Mouse (Mus musculus) R1 (cell line): ENCODE results near the gene Vmn2r49.
"Not testable (repeated sequence)": the region's sequence is repeated elsewhere in the genome, so short reads cannot be mapped to it uniquely, and the experiment has no call there.

Source experiments
- DNase-seq: peaks from one replicate; pipeline ENCODE4 v3.0.0-alpha.2; 2018; ENCODE audit warnings: low read depth, low spot score

Vmn2r49 gene

DNA sequence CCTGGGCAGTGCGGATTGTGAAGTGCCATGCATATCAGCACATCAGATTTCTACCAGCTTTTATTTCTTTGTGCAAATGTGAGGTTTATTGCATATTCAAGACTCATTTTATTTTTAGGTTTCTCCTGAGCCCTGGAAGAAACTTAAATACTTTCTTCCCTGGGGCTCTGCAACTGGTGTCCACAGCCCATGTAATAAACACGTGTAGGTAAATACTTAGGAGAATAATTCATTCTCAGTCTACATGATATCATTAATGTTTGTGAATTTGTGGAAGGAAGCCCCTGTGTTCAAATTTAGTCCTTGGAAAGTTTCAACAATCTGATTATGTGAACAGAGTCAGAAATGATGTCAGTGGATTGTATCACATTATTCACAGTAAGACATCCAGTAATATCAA lies at the start of gene Vmn2r49:
Gene Vmn2r49 (minus strand): TSS at position 101 of the 400 bp plus-strand sequence.
- not testable (repeated sequence) for DNase-seq

DNA sequence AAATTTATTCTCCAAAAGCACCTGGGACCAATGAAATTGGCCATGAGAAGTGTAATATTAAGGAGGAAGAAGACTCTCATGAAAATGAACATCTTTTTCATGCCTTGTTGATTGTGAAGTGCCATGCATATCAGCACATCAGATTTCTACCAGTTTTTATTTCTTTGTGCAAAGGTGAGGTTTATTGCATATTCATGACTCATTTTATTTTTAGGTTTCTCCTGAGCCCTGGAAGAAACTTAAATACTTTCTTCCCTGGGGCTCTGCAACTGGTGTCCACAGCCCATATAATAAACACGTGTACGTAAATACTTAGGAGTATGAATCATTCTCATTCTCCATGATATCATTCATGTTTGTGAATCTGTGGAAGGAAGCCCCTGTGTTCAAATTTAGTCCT lies 38.6 kb downstream of the Vmn2r49 start, which contains the start of gene Vmn2r48:
Gene Vmn2r48 (minus strand): TSS at position 101 of the 400 bp plus-strand sequence.
- DNase-seq: not testable (repeated sequence)
